Mouse (Mus musculus) gastrocnemius, adult 2 months (tissue): ENCODE results near the gene P2rx4. TPM values are rescaled to one million over a fixed set of nuclear protein-coding genes. Genes with fewer than 3 reads are reported as not detected.
"Not testable (repeated sequence)": the region's sequence is repeated elsewhere in the genome, so short reads cannot be mapped to it uniquely, and the experiment has no call there.

Experiments
- DNase-seq: peaks from one replicate; pipeline ENCODE4 v3.0.0; 2022
- H3K27ac ChIP-seq: fragments of 200-600 bp; 2 replicates; pipeline ENCODE4 v1.8.1; 2022; ENCODE audit warnings: mild to moderate bottlenecking
- H3K4me3 ChIP-seq: fragments of 200-600 bp; 2 replicates; pipeline ENCODE4 v1.8.1; 2022; ENCODE audit warnings: mild to moderate bottlenecking, moderate library complexity
- CTCF ChIP-seq: fragments of 200-600 bp; IDR thresholded peaks from 2 replicates; pipeline ENCODE4 v1.8.1; 2022; ENCODE audit warnings: antibody characterized with exemption, mild to moderate bottlenecking, moderate library complexity
- intact Hi-C: fragments of 180-260 bp; cut with DNase I; formaldehyde crosslinking; loops from one replicate; pipeline ENCODE4 v1.15.1; 2025
- long read RNA-seq, 2 experiments: library from polyadenylated mRNA; stranded (forward); transcript quantifications; one replicate each; pipeline ENCODE4 v2.0.0; 2021
- total RNA-seq, 2 experiments: library from RNA; stranded (reverse); gene quantifications; 2 replicates each; pipeline ENCODE4 v1.2.3; 2021

The P2rx4 gene
- total RNA-seq, result 1 to 10 TPM; 3.8 to 5.5 TPM
- long read RNA-seq, experiment 1, transcript P2rx4-201 (12 exons, 2,702 nt), result major isoform, 9 of 11 reads
- long read RNA-seq, experiment 1, partial matches to known transcripts, result 0 of 11 reads
- long read RNA-seq, experiment 1, other reads (novel, unspliced or antisense), result 2 of 11 reads
- long read RNA-seq, experiment 2, partial matches to known transcripts, result 0 of 3 reads
- long read RNA-seq, experiment 2, other reads (novel, unspliced or antisense), result 0 of 3 reads

GRCm38 (mm10) chr5:122707276-122708181, at the start of gene P2rx4:
P2rx4 (plus strand) TSS chr5:122707544.
- peak; percentile 17; the same call in 1 of the 2 replicates for TF ChIP-seq CTCF
- peak; percentile 87 for DNase-seq
- Histone ChIP-seq H3K4me3 (peak within 1 kb of the TSS; percentile 82), H3K27ac (peak within 1 kb of the TSS; percentile 89)
- intact Hi-C loops, result no loop called here

DNA sequence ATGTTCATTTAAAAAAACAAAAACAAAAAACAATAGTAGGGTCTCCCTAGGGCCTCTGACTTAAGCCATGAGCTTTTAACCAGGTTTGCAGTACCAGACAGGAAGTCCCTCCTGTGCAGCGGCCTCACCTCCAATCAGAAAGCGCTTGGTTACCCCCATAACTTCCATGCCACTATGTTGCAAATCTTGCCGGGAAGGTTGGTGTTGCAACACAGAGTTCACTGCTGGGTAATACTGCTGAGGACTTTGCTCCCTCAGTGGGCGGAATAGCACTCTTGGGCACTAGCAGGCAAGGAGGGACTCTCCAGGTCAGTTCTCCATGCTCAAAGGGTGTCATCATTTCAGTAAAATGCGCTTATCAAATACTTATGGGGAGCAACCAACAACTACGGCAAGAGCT, 44.8 kb upstream of the P2rx4 start:
- no peak for TF ChIP-seq CTCF
- DNase-seq, result no peak
- Histone ChIP-seq H3K4me3 (no peak overlapping the region), H3K27ac (no peak overlapping the region)
- intact Hi-C loops, result no loop called here

- Histone ChIP-seq H3K4me3 (no peak overlapping the region), H3K27ac (no peak overlapping the region)
- no peak for DNase-seq
- TF ChIP-seq CTCF, result no peak
- intact Hi-C loops, result no loop called here
Observed at GRCm38 (mm10) chr5:122665036-122665435, 42.3 kb upstream of the P2rx4 start.

DNA sequence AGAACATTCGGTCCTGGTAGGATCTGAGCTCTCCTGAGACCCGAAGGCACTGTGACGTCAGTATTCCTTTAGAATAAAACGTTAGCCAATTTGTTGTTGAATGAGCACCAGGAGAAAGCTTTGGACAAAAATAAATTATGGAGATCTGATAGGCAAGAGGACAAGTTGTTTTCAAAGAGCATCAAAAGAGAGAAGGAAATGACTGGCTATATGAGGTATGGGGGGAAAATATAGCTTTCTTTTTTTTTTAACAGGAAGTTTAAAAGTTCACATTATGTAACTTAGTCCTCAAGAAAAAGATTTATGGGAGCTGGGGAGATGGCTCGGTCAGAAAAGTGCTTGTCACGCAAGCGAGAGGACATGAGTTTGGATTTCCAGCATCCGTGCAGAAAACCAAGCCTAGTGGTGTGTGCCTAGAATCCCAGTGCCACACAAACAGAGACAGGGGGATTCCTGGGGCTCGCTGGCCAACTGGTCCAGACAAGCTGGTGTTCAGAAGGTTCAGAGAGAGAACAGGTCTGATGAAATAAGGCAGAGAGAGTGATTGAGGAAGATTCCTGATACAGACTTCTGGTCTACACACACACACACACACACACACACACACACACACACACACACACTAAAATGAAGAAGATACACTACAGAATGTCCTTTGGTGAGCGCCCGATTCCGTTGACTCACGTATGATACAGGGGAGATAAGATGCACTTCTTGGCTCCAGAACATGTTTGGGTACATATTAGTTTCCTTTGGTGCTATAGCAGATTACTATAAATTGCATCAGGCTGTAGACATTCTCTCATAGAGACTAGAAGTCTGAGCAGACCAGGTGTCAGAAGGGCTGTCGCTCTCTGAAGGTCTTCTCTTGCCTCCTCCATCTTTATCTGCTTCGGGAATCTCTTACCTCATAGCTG, 38.1 kb upstream of the P2rx4 start:
- intact Hi-C loops, result no loop called here
- no peak for DNase-seq
- no peak overlapping the region for H3K27ac ChIP-seq
- H3K4me3 ChIP-seq, result no peak overlapping the region
- TF ChIP-seq CTCF, result no peak

DNA sequence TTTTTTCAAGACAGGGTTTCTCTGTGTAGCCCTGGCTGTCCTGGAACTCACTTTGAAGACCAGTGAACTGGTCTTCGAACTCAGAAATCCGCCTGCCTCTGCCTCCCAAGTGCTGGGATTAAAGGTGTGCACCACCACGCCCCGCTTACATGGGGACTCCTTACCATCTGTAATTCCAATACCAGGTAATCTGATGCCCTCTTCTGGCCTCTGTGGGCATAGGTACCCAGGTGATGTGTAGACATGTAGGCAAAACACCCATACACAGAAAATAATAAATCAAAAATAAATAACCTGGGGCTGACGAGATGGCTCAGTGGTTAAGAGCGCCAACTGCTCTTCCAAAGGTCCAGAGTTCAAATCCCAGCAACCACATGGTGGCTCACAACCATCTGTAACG, 35.7 kb upstream of the P2rx4 start:
- DNase-seq, intact Hi-C loops, H3K4me3 ChIP-seq, H3K27ac ChIP-seq: not testable (repeated sequence)
- peak; percentile 15; the same call in 1 of the 2 replicates for TF ChIP-seq CTCF

DNA sequence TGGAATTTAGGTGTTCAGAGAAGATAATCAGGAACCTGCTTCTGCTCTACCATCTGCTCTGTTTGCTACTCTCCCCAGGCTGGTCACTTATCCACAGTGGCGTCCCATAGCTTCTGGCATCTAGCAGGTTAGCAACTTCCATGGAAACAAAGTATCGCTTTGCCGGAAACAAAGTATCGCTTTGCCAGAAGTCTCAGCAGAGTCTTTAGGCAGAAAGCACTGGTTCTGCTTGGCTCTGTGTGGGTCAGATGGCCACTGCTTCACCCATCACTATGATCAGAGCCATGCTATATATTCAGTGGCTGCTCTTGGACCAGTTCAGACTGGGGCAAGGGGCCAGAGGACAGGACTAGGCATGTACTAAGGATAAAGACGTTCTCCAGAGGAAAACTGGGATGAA, 35.0 kb upstream of the P2rx4 start:
- no peak for TF ChIP-seq CTCF
- DNase-seq, result no peak
- Histone ChIP-seq H3K27ac (no peak overlapping the region), H3K4me3 (no peak overlapping the region)
- intact Hi-C loops, result no loop called here

GRCm38 (mm10) chr5:122676002-122676401, 31.3 kb upstream of the P2rx4 start:
- Histone ChIP-seq H3K4me3 (no peak overlapping the region), H3K27ac (no peak overlapping the region)
- intact Hi-C loops, result no loop called here
- TF ChIP-seq CTCF, result no peak
- no peak for DNase-seq

GRCm38 (mm10) chr5:122677983-122678382, 29.4 kb upstream of the P2rx4 start:
- no peak for DNase-seq
- TF ChIP-seq CTCF, result no peak
- Histone ChIP-seq H3K4me3 (no peak overlapping the region), H3K27ac (no peak overlapping the region)
- intact Hi-C loops, result no loop called here

GRCm38 (mm10) chr5:122679881-122680280, 27.5 kb upstream of the P2rx4 start:
- intact Hi-C loops, result no loop called here
- no peak for TF ChIP-seq CTCF
- DNase-seq, result no peak
- H3K4me3 ChIP-seq, result no peak overlapping the region
- H3K27ac ChIP-seq, result no peak overlapping the region

GRCm38 (mm10) chr5:122681276-122681675, 26.1 kb upstream of the P2rx4 start:
- no peak for DNase-seq
- intact Hi-C loops, result no loop called here
- Histone ChIP-seq H3K27ac (no peak overlapping the region), H3K4me3 (no peak overlapping the region)
- TF ChIP-seq CTCF, result no peak

GRCm38 (mm10) chr5:122683926-122684325, 23.4 kb upstream of the P2rx4 start:
- no peak for TF ChIP-seq CTCF
- intact Hi-C loops, result no loop called here
- no peak overlapping the region for H3K27ac ChIP-seq

GRCm38 (mm10) chr5:122687391-122687790, 20.0 kb upstream of the P2rx4 start:
- TF ChIP-seq CTCF, result no peak
- intact Hi-C loops, result no loop called here
- no peak for DNase-seq
- H3K4me3 ChIP-seq, result no peak overlapping the region
- H3K27ac ChIP-seq, result no peak overlapping the region

More at GRCm38 (mm10) chr5:122683926-122684325, 23.4 kb upstream of the P2rx4 start:
- DNase-seq, result peak; percentile 24
- H3K4me3 ChIP-seq, result no peak overlapping the region
